Mouse (Mus musculus) mature B cell (primary cell): Measurements from ENCODE around the gene Camta1.

Experiments used
- in situ Hi-C: fragments of 300-500 bp; cut with MboI; formaldehyde crosslinking; loops from 2 replicates; pipeline ENCODE4 v1.14.3; 2019

Camta1 gene

DNA sequence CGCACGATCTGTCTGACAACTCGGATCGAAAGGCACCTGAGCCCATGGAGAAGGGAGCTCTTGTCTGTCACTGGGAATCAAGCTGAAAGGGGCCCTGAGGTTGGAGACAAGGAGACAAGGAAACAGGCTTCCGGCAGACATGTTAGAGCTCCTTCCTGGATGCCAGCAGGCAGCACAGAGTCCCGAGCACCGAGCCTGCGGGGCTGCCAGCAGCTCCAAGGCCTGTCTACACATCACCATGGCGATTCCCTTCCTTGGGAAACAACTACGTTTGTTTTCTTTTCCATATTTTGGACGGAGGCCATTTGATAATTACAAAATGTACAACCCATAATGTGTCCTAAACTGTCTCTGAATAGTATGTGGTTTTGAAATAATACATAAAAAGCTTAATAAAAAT, 122.8 kb downstream of the Camta1 start:
- in situ Hi-C loops, result no loop called here

DNA sequence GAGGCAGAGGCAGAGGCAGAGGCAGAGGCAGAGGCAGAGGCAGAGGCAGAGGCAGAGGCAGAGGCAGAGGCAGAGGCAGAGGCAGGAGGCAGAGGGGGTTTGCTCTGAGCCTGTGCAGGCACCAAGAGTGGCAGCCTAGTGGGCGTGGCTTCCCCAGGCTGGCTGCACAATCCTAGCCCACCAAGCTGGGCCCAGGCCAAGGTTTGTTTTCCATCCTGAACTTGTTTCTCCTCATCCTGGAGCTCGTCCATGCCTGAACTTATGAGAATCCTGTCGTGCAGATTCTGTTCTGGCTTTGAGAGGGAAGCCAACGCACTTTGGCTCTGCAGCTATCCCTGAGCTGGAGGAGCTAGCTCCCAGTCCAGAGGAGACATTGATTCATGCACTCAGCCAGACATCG, 123.4 kb downstream of the Camta1 start:
- in situ Hi-C loops, result no loop called here

DNA sequence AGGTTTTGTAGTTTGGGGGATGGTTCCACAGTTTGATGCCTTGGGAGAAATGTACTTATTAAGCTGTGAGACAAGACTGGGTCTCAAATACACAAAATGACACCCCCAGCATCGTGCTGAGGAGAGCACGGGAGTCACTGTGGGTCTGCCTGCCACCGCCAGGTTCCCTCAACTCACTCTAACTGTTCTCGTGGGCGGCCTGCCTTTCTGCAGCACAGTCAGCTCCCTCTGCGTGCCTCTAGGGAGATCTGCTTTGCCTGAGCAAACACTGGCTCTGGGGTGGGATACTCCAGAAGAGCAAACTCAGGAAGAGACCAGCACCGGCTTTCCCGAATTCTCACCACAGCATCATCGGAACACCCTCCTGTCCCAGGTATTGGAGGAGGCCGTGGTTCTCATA, 129.0 kb downstream of the Camta1 start:
- in situ Hi-C loops, result no loop called here

DNA sequence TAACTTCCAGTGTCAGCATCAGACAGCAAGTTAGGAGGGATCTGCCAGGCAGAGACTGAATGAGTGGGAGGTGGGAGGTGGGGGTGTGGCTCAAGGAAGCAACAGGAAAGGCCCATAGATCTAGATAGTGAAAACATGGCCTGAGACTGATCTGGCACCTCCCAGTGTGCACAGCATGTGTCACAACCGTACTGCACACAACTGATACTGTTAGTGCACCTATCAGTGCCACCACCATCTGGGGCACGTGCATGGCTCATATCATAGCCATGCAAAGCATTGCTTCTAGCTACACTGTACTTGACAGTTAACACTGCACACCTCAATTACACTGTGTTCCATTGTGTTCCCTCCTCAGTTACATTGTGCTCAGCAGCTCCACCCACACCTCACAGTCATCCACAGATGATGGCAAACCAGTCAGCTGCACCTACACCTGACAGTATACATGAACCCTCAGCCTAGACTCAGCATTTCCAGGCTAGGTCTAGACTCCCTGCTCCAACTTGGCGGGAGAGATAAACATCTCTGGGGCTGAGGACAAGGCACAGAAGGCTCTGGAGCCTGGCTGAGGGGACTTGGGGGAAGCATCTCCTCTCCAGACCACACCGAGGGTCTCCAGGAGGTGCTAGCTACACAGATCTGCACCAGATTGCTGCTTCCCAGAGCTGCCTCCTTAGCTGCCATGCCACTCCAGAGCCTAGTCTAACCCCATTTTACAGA, 131.5 kb downstream of the Camta1 start:
- in situ Hi-C loops, result no loop called here

DNA sequence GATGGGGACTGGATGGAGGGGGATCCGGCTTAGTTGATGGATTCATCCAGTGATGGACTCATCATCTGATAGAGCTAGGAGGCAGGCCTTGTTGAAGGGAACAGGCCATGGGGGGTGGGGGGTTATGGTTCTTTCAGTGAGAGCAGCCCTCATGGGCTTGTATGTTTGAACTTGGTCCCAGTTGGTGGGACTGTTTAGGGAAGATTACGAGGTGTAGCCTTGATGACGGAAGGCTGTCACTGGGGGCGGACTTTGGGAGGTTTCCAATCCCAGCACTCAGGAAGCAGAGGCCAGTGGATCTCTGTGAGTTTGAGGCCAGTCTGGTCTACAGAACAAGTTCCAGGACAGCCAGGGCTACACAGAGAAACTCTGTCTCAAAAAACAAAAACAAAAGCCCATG, 132.6 kb downstream of the Camta1 start:
- in situ Hi-C loops, result no loop called here

DNA sequence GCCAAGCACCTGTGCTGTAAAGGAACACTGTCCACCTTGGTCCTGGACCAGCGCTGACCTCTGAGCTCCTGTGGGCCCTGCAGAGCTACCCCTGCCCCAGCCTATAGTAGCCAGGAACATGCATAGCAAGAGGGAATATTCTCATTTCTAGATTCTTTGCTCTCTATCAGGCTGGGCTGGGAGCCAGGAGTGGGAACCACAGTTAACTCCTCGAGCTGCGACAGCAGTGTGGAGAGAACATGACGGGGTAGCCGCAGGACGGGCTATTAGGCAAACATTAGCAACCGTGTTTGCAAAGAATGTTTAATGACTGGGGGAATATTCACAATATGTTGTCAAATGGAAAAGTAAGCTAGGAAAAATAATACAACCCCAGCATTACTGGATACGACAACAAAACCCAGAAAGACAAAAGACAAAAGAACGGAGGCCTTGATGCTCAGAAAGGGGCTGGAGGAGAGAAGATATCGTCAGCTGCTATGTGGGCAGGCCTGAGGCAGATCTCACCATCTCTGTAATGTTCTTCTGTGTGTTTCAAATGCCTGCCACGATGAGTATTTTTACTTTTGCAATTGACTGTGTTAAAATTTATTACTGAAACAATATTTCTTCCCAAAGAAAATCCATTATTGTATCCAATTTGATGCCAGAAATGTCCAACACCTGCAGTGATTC, 133.1 kb downstream of the Camta1 start:
- in situ Hi-C loops, result no loop called here

DNA sequence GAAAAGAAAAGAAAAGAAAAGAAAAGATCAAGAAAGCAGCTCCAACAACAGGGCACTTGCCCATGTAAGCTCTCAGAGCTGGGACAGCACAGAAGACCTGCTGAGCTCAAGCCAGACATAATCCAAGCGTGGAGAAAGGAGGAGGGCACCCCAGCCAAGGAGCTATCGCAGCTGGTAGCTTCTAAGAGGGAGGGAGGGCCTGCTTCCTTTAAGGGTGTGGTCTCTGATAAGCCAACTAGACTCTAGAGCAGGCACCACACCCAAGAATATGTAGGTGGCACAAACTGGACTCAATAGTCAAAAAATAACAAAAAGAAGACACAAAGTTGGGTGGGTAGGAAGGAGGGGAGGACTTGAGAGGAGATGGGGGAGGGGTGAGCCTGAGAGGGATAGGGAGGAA, 135.3 kb downstream of the Camta1 start:
- in situ Hi-C loops, result no loop called here

DNA sequence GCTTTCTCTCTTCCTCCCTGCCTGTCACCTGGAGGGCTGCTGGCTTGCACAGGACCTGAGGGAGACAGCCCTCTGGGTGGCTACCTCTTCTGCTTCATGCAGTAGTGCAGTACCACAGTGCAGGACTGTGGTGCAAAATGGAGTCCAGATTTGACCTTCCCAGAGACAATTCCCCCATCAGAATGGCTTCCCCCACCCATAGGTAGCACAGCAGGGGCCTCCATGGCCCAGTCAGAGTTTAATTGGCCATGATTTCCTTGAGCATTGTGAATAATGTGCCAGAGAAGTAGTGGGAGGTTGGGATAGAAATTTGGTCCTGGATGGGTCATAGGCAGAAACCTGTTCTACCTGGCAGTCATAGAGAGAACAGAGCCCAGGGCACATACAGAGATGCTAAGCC, 136.8 kb downstream of the Camta1 start:
- in situ Hi-C loops, result no loop called here

DNA sequence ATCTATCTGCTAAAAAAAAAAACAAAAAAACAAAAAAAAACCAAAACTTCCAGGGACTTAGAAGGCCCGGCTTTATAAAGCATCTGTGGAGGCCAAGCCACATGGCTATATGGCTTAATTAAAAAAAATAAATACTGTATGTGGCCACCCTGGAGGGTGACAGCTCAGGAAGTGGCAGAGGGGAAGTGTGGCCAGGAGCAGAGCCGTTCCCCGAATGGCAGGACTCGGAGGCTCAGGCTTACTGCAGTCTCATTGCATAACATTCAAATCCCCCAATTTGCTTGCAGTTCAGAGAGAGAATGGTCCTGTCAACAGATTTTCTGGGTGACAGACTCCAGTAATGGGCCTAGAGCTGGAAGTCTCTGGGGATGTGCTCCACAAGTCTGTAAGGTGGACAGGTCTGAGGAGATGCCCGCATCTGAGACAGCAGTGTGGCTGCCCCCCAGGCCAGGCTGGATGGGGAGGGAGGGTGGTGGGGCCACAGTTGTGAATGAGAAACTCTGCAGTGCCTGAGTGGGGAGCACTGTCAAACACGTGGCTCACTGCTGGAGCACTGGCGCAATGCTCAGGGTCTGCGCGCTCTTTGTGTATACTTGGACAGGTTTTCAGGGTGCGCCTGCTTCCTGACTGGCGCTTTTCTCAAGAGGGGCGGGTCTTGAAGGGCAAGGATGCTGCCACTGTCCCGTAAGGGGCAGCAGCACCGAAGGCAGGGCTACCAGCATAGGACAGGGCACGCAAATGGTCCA, 140.8 kb downstream of the Camta1 start:
- in situ Hi-C loops, result no loop called here

DNA sequence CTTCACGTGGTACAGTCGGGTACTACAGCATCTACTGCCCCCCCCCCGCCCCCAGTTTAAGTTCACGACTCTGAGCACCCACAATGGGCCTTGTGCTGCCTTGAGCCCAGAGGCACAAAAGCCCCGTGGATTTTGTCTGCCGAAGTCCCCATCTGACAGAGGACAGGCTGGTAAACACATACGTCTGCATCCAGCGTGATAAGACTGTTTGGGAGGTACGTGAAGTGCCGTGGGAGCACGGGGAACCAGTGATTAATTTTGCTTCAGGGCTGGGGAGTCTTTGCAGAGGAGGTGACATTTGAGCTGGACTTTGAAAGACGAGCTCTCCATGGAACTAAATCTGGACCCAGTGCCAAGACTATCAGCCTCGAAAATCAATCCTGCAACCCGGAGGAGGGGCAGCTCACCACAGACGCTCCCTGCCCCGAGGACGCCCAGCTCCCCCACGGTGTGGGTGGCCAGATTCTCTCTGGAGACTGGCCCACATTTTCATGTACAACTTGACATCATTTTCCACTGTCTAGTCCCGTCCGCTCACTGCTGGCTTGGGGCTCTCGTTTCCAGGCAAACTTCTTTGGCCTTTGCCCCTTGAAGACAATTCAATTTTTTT, 142.7 kb downstream of the Camta1 start:
- in situ Hi-C loops, result no loop called here

DNA sequence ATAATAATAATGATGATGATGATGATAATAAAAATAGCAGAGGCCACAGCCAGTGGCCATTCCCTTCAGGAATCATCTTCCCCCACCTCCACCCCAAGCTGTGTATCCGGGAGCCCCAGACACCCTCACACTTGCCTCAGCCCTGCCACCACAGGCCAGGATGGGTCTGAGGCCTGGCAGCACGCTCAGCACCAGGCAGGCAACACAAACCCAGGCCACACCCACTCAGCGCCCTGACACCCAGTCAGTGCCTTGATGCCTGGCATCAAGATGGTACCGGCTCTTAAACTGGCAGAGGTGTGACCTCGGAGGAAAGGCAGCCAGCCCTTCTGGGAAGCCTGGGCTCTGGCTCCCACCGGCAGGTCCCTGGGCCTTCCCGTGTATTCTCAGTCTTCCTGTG, 143.8 kb downstream of the Camta1 start:
- in situ Hi-C loops, result no loop called here

DNA sequence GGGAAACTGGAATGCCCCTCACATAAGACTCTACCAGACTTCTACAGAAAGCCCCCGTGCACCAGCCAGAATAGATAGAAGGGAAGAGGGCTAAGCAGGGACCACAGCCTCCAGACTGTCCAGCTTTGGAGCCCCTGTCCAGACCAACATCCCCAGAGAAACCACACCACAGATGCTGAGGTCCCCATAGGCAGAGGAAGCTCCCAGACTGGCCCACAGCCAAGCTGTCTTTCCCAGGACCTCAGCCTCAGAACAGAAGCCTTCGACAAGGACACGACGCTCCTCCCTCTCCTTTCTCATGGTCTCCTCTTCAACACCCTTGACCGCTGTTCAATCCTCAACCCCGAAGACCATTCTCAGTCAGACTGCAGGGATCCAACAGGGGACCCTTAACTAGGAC, 148.0 kb downstream of the Camta1 start:
- in situ Hi-C loops, result no loop called here

DNA sequence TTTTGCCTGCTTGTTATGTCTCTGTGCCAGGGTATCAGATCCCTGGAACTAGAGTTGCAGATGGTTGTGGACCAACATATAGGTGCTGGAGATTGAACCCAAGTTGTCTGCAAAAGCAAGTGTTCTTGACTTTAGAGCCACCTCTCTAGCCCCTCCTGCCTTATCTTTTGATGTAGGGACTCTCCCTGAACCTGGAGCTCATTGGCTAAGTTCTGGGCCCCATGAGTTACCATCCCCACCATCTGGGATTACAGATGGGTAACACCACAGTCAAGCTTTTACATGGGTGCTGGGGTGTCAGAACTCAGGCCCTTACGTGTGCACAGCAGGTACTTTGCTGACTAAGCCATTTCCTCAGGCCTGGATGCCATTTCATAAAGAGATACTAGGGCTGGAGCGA, 150.3 kb downstream of the Camta1 start:
- in situ Hi-C loops, result no loop called here

DNA sequence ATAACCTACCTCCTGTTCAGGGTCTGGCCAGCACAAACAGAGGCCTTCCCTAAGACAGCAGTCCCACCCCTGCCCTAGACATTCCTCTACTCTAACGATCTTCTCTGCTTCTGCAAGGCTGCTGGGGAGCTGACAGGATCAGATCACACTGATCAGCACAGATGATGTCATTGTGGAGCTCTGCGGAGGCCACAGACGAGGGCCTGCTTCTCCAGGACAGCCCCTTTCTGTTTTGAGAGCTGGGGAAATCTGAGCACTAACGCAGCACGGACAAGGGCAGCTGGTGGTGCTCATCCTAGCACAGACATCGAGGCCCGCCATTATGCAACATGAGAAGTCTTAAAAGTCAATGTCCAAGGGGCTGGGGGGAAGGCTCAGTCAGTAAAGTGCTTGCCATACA, 151.2 kb downstream of the Camta1 start:
- in situ Hi-C loops, result no loop called here

DNA sequence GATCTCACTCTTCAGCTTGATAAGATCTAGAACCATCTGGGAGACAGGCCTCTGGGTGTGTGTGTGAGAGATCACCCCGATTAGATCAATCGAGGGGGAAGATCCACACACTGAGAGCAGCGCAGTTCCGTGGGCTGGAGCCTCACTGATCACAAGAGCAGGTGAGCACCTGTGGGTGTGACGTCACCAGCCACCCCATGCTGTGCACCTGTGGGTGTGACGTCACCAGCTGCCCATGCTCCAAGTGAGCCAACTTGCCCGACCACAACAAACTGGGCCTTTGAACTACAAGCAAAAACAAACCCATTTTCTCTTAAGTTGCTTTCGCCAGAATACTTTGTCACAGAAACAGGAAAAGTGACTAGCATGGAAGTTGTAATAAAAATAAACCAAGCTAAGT, 152.4 kb downstream of the Camta1 start:
- in situ Hi-C loops, result no loop called here

DNA sequence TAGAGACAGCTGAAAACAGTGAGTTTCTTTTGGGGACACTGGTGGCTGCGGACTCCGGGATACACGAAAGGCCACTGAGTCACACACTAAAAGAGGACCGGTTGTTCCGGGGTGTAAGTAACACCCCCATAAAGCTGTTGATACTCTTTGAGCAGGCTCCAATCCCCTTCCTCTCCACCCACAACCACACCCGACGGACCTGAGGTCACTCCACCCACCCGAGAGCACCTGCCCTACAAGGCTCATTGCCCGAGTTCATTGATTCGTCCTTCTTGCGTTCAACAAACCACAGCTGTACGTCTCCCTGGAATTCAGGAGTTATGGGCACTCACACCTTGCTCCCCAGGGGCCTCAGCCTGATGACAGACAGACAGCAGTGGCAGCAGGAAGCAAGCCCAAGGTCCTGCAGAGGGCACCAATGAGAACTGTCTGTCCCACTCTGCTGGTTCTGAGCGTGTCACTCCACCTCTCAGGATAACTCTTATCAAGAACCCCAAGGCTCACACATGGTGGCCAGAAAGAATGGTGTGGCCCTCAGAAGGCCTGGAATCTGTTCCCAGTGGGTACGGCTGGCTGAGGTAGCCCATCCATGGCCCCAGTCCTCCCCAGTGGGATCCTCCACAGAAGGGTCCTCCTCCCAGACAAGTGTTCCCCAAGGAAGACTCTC, 158.5 kb downstream of the Camta1 start:
- in situ Hi-C loops, result no loop called here

DNA sequence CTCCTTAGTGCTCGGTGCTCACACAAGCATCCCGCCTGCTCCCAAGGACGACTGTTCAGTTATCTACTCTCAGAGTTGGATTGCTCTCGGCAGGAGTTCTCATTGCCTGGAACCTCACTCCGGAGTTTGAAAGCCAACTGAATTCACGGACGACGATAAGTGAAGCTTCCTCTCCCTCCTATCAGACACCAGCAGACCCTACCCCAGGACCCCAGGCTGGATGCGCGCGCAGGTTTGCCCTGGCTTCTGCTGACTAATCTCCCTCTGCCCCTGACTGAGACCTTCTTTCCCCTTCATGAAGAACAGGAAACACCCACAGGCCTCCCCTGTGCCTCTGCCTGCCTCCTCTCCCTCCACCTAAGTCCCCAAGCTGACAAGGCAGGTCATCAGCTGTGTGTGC, 159.2 kb downstream of the Camta1 start:
- in situ Hi-C loops, result no loop called here

DNA sequence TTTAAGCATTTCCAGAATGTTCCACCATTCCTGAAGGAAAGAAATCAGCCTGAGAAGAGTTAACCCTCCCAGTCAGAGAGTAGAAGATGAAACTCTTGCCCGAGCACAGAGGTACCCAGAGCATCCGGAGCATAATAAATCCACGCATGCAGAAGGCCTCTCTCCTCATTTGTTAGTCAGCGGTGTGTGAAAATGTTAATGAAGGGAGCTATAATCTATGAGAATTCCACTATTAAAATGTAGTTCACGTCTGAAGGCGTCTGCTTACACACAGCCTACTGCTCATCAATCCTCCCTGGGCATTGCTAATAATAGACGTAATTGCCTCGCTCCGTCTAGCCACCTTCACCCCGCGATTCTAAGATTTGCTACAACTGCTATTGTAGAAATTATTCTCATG, 165.7 kb downstream of the Camta1 start:
- in situ Hi-C loops, result no loop called here

DNA sequence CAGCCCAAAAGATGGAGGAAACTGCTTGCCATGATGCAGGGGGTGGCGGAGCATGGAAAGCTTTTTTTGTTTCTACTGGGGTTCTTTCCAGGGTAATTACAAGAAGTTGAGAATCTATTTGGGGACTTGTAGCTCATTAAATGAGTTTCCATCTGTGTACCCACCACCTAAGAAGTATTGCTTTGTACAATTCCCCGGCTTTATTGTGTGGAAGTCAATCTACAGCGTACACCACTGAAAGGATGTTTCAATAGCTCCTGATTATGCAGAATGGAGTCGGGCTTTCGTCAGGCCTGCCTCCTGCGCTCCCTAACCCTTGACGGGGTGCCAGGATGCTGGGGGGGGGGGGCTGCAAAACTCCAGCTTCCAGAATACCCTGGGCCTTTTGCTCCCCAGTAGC, 167.1 kb downstream of the Camta1 start:
- in situ Hi-C loops, result no loop called here

DNA sequence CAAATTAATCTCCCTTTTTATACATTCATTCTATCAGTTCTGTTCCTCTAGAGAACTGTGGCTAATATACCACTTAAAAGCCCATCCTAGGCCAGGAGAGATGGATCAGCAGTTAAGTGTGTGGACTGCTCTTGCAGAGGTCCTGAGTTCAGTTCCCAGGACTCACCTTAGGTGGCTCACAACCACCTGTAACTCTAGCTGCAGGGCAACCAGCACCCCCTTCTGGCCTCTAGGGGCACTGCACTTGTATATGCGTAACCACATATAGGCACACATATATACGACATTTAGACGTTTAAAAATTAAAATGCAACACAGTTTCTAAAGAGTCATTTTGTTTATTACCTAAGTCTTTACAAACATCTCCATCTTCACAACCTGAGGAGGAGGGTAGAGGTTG, 167.6 kb downstream of the Camta1 start:
- in situ Hi-C loops, result no loop called here

DNA sequence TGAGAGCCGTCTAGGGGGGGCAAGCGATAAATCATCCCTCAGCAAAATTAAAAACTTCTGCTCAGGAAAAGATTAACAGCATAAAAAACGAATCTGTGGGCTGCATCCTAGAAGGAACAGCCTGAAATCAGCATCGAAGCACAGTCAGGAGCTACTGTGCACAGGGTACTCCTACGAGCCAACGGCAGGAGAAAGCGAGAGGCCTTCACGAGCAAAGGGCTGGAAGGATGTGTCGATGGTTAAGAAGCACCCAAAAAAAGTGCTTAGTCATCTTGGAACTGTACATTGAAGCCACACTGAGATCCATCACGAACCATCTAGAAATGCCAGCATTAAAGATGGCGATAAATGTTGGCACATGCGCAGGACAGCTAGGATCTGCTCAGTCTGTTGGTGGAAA, 171.6 kb downstream of the Camta1 start:
- in situ Hi-C loops, result no loop called here

DNA sequence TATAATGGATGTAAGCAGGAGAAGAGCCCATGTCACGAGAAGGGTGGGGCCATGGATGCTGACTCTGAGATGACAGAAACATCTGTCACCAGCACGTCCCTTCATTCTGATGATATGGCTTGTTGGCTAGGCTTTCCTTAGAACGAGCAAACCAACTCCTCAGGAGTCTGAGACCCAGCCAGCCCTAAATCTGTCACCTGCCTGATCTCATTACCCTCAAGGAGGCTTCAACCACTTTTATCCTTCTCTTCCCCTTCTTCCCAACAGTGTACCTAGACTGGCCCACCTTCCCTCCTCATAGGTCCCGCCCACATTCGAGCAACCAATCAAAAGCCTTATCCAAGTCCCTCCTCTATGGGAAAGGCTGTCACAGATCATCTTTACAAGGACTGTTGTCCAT, 173.5 kb downstream of the Camta1 start:
- in situ Hi-C loops, result no loop called here
